Mouse (Mus musculus): ENCODE measurements at regions not wholly inside any gene's neighbourhood (a gene's known extent, or its start where the extent isn't known, plus 50 kb on each side); places are given as distances from the start of the nearest gene placed in this dataset.

DNA sequence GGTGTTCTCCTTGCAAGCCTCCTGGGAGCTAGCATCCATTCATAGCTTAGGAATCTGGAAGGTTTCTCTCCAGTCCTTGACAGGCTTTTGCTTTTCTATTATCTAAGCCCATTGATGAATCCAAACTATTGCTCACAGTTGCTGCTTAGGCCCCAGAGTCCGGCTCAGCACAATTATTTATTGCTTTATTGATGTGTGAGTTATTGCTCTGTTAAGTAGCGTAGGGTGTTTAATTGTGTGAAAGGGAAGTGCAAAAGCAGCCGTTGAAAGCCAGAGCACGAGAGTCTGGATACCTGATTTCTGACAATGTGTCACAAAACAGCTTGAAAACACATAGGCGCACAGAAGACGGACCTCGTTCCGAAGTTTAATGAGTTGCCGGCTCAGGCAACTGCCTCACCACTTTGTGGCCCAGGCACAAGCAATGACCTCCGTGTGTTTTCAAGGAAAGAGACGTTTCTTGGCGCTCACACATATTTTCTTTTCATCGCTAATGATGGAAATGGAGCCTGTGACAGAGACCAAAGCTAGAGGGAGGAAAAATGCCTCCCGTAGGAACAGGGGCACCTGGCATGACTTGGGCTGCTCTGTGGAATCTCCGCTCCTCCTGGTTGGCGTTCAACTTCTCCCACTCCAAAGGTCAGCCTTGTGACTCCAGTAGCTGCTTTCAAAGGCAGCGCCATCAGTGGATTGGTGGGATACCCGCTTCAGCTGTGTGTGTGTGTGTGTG lies 66.6 kb upstream of the Arid5b start:
- TF ChIP-seq CTCF (IDR thresholded peaks at IDR 0.05; ENCODE audit: low read depth, low read length): no peak
- no peak for TF ChIP-seq POLR2A (IDR thresholded peaks at IDR 0.05; ENCODE audit: insufficient read depth, low read length)
- TF ChIP-seq EP300 (IDR thresholded peaks at IDR 0.05; ENCODE audit: insufficient read depth, low read depth, low read length): no peak

All from ES-Bruce4 (cell line).